Mouse (Mus musculus) ES-E14 (cell line): Measurements from ENCODE around the gene D13Ertd608e.
"Not testable (repeated sequence)": the region's sequence is repeated elsewhere in the genome, so short reads cannot be mapped to it uniquely, and the experiment has no call there.

Experiments used
- CHD2 ChIP-seq: IDR thresholded peaks from 2 replicates; pipeline ENCODE4 v1.6.1; 2014; ENCODE audit warnings: mild to moderate bottlenecking, low read depth, low read length, inconsistent platforms
- HCFC1 ChIP-seq: IDR thresholded peaks from 2 replicates; pipeline ENCODE4 v1.6.1; 2012; ENCODE audit warnings: low read length, inconsistent platforms, borderline replicate concordance; ENCODE audit not compliant: insufficient read depth
- ZC3H11A ChIP-seq: IDR thresholded peaks from 2 replicates; pipeline ENCODE4 v1.6.1; 2012; ENCODE audit warnings: low read depth, mild to moderate bottlenecking, inconsistent platforms, low read length, borderline replicate concordance
- ZNF384 ChIP-seq: IDR thresholded peaks from 2 replicates; pipeline ENCODE4 v1.6.1; 2012; ENCODE audit warnings: low read depth, low read length, inconsistent platforms

DNA sequence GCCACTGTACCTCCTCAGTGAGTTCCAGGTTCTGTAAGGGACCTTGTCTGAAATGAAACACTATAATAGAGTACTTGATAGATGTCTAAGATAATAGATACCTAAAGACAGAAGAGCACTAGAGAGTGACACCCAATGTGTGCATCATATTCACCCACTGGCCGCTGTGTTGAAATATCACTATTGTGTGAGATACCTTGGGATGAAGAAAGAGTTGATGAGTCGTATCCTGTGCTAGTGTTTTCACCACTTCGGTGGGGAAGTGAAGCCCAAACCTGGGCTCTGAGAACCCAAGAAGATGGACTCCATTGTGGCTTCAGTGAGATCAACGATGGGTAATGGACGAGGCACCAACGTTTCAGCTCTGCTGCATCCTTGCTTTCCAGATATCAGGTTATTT lies 26.6 kb downstream of the D13Ertd608e start:
- TF ChIP-seq CHD2, HCFC1, ZNF384, ZC3H11A: not testable (repeated sequence)
